24 mouse cellular contexts compared by ENCODE assay signal in the genomic region with DNA sequence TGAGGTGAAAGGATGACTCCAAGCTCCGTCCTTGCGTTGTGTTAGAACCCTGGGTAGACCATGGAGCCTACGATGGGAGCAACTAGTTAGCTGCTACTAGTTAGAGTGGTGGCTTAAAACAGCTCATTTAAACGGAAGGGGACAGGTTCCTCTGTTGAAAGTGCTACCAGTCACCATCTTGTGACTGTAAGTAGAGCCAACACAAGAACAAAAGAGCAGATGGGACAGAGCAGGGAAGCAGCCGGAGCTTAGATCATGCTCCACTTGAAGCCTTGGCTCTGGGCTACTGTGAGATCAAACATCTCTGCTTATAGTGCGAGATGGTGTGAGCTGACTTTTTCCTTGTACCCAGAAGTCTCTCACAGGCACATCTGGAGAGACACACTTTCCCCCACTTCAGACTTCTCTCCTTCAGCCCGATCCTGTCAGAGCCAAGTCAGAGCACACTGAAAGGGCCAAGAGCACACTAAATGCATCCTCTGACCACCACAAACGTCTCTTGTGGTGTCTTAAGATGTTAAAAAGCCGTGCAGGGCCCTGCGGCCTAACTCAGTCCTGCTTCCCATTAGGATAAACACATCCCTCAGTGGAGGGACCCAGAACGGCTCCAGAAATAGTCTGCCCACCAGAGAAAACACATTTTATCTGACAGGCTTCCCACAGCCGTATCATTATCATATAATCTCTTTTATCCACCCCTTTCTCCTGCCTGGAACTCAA.
DNase-seq lines count a peak whose midpoint lies in the region; ATAC-seq and TF ChIP-seq lines count a peak whose summit lies in the region.
"Had no signal": no experiment of that assay in that cellular context is flagged by ENCODE, and none has a peak within 500 bp of the region (broad histone marks: within the 10 kb centered on the region; RNA-seq: fewer than 3 reads in every experiment).

No protein-coding gene starts in this region.

- 0 out of 2 replicates have a peak, but pooled peaks have one; percentile 43 for ATAC-seq in hindbrain, postnatal 0 days
- ATAC-seq: hindbrain, embryonic 16.5 days; intestine, postnatal 0 days; lung, postnatal 0 days had no signal

- peak; percentile 57 for DNase-seq in hindbrain, postnatal 0 days (ENCODE audit: low spot score)
- no peak for DNase-seq in hindbrain, embryonic 10.5 days (ENCODE audit: low spot score)
- DNase-seq in brain, adult 2 months (ENCODE audit: low read depth, low spot score): peak; percentile 85
- DNase-seq in cerebellum, adult 11-12 months: peak; percentile 66
- peak; percentile 61 to 77 for DNase-seq in cerebellum, postnatal 14 days
- DNase-seq in testis, postnatal 10 days (ENCODE audit: low spot score): no peak
- no peak for DNase-seq in ovary, postnatal 36 days (ENCODE audit: low spot score)
- DNase-seq in spleen, adult 12 weeks (ENCODE audit: low spot score): no peak
- DNase-seq: adrenal gland, adult 2 months; gastrocnemius, postnatal 25 days; heart, postnatal 4 days; kidney, postnatal 4 days; midbrain, embryonic 14.5 days; right cerebral cortex, postnatal 14 days had no signal

- no peaks in the 10 kb centered on the region for H3K27me3 ChIP-seq in hindbrain, postnatal 0 days (ENCODE audit: insufficient read depth, low read length)
- no peaks in the 10 kb centered on the region for H3K27me3 ChIP-seq in hindbrain, embryonic 10.5 days (ENCODE audit: insufficient read depth, poor library complexity, severe bottlenecking)
- H3K27me3 ChIP-seq: heart, embryonic 15.5 days; neural tube, embryonic 15.5 days; stomach, embryonic 15.5 days had no signal

- no peak overlapping the region for H3K4me2 ChIP-seq in hindbrain, postnatal 0 days (ENCODE audit: low read depth, low read length)
- H3K4me2 ChIP-seq: heart, embryonic 15.5 days; kidney, embryonic 15.5 days; limb, embryonic 15.5 days; liver, embryonic 15.5 days; neural tube, embryonic 15.5 days; stomach, embryonic 15.5 days had no signal

- no peak overlapping the region for H3K27ac ChIP-seq in hindbrain, postnatal 0 days
- H3K27ac ChIP-seq in hindbrain, embryonic 10.5 days: no peak overlapping the region
- H3K27ac ChIP-seq: forebrain, embryonic 10.5 days; heart, embryonic 15.5 days; kidney, embryonic 15.5 days; limb, embryonic 15.5 days; liver, embryonic 15.5 days; neural tube, embryonic 15.5 days; stomach, embryonic 15.5 days had no signal

- H3K9ac ChIP-seq in hindbrain, postnatal 0 days (replicated peaks; ENCODE audit: low read length): no peak overlapping the region
- H3K9ac ChIP-seq: heart, embryonic 15.5 days; kidney, embryonic 15.5 days; limb, embryonic 15.5 days; liver, embryonic 15.5 days; neural tube, embryonic 15.5 days; stomach, embryonic 15.5 days had no signal

- 79% methylated on average over 12 of the region's 12 CpGs for WGBS in hindbrain, postnatal 0 days
- WGBS in hindbrain, embryonic 10.5 days: 85% methylated on average over 12 of the region's 12 CpGs

- H3K4me3 ChIP-seq in hindbrain, postnatal 0 days (ENCODE audit: low read length): no peak overlapping the region
- no peak overlapping the region for H3K4me3 ChIP-seq in hindbrain, embryonic 10.5 days
- H3K4me3 ChIP-seq: forebrain, embryonic 10.5 days; heart, embryonic 15.5 days; kidney, embryonic 15.5 days; limb, embryonic 15.5 days; liver, embryonic 15.5 days; neural tube, embryonic 15.5 days; stomach, embryonic 15.5 days had no signal

- TF ChIP-seq CTCF in hindbrain, postnatal 0 days (IDR thresholded peaks at IDR 0.05; ENCODE audit: low read depth): no peak

- H3K36me3 ChIP-seq in hindbrain, postnatal 0 days (ENCODE audit: insufficient read depth, low read length): no peaks in the 10 kb centered on the region
- no peaks in the 10 kb centered on the region for H3K36me3 ChIP-seq in hindbrain, embryonic 10.5 days
- H3K36me3 ChIP-seq: forebrain, embryonic 10.5 days; heart, embryonic 15.5 days; kidney, embryonic 15.5 days; limb, embryonic 15.5 days; liver, embryonic 15.5 days; neural tube, embryonic 15.5 days; stomach, embryonic 15.5 days had no signal

- H3K9me3 ChIP-seq in hindbrain, postnatal 0 days (ENCODE audit: low read length): 0 out of 2 replicates have a peak, but pooled peaks cover 5% of the 10 kb centered on the region
- H3K9me3 ChIP-seq in hindbrain, embryonic 10.5 days: 0 out of 2 replicates have a peak, but pooled peaks cover 4% of the 10 kb centered on the region
- H3K9me3 ChIP-seq: forebrain, embryonic 10.5 days; heart, embryonic 15.5 days; kidney, embryonic 15.5 days; limb, embryonic 15.5 days; liver, embryonic 15.5 days; stomach, embryonic 15.5 days had no signal

- no peaks in the 10 kb centered on the region for H3K4me1 ChIP-seq in hindbrain, postnatal 0 days (ENCODE audit: insufficient read depth, low read length)
- H3K4me1 ChIP-seq in hindbrain, embryonic 10.5 days (replicated peaks): peaks cover 10% of the 10 kb centered on the region
- H3K4me1 ChIP-seq: heart, embryonic 15.5 days; liver, embryonic 15.5 days had no signal

Comparison
In these comparisons a context has a peak if more than half of its experiments do, and no peak if none do; other contexts are left out.
1. DNase-seq: peak in hindbrain, postnatal 0 days (single experiment), brain, adult 2 months (single experiment), cerebellum, adult 11-12 months (single experiment) and cerebellum, postnatal 14 days (2 of 2); none in hindbrain, embryonic 10.5 days (single experiment), testis, postnatal 10 days (single experiment), ovary, postnatal 36 days (single experiment) and spleen, adult 12 weeks (single experiment).